Mouse (Mus musculus) adrenal gland, postnatal 25 days (tissue): ENCODE measurements around the gene Plin3. TPM values are rescaled to one million over a fixed set of nuclear protein-coding genes. Genes with fewer than 3 reads are reported as not detected.
A peak's percentile ranks its signal among the peaks of the same experiment; 100 is the strongest.

Experiments used
- DNase-seq: peaks from one replicate; pipeline ENCODE4 v3.0.0; 2021; ENCODE audit warnings: mixed read lengths
- microRNA-seq, 2 experiments: library from miRNA; unstranded; fragments of <30 nt; microRNA quantifications; one replicate each; pipeline ENCODE4 v1.2.0; 2021
- total RNA-seq: library from RNA; stranded (reverse); gene quantifications from 2 replicates; pipeline ENCODE4 v1.2.3, GENCODE M21; 2021

Gene Plin3
- total RNA-seq, 1 experiment from 2014 or later, result 102 TPM

DNA sequence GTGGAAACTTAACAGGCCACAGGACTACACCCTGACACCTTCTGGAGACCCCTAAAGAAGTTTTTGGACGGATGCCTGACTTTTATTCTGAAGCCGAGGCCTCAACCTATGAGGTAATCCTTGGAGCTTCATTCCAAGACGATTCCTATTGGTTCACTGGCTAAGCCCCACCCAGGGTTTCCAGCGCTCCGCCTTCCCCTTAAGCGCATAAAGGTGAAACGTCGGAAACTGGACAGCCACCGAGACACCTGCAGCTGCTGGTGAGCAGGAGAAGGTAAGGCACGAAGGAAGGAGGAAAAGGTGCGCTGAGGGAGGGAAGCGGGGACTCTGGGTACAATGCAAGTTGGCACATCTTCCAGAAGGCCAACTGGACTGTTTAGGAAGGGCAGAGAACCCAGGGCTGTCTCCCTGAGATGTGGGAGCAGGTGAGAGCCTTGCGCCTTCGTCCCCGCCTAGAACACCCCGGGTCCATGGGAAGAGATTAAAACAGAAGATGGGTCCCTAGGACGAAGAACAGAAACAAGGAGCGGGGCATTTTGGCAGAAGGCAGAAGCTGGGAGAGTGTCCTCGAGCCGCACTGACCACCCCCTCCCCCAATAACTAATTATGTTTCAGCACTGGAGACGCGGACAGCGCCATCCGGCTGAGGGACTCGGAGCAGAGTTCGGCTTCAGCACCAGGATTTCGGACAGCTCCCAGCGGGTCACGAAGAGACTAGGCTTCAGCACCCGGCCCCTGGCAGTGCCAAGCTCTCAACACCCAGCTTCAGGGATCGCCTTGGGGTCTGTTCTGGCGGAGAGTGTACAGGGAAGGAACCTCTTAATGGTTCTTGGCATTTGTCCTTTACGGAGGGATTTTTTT is 50.9 kb downstream of the Plin3 start:
- DNase-seq, result peak; percentile 92

DNA sequence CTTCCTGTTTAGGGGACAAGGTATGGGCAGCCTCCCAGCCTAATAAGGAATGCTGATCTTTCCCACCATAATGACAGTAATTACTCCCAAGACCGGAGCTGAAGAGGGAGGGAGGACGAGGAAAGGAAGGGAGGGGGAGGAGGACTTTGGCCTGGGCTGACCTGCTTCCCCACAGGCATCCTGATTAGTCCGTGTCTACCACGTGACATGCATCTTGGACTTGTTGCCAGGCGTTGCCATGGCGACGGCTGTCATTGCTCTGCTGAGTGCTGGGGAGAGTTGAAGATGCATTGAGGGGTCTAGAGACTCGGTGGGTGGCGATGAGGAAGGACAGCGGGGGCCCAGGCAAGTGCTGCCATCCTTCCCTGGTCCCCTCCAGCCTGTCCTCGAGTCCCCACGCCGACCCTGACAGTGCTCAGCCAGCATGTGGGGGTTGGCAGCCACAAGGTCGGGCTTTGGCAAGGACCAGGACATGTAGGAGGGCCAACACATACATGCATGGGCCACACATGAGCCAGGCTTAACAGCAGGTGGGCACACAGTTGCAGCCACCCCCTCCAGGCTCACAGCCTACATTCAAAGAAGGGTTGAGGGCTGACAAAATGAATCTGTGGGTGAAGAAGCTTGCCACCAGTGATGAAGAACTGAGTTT is 58.7 kb downstream of the Plin3 start:
- peak; percentile 57 for DNase-seq

DNA sequence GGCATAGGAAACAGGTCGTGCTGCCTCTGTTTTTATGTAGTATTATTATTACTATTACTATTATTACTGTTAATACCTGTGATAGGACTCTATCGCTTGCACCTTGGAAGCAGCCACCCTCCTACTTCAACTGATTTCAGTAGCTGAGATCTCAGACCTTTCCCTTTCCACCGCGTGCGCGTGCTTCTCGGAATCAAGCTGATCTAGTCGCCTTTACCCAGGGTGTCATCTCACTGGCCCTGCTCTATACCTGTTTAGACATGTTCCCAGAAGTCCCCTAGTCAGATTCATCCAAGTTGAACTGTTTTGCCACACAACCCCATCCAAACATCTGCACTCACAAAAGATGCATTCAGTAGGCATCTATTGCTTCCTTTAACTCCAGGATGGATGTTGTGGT is 59.3 kb downstream of the Plin3 start:
- no peak for DNase-seq

DNA sequence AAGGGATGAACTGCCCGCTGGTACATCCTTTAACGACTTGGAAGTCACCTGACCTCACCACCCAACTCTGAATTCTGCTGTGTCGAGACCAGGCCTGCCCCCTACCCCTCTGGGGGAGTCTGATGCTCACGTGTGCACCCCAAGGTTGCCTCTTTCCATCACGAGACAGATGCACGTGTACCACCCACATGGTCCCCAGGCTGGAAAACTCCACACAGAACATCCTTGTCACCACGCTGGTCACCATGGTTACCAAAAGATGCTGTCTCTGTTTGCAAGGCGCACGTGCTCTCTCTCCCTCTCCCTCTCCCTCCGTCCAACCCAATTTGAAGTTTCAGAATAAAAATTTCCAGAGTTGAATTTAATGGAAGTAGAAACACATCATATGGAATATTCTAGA is 62.7 kb downstream of the Plin3 start:
- DNase-seq, result no peak

Small RNAs within 50 kb of the gene (microRNA-seq; reads per million reads assigned to microRNA genes)
- gene Mir7b, result 6,596 to 7,440 reads per million in 2 experiments

Other genes with a start within 250 kb of the Plin3 start
- gene Ubxn6, start 217.8 kb downstream of the Plin3 start, total RNA-seq, result 81.2 and 96.8 TPM in 2 replicates
- gene Hdgfl2, start 213.2 kb downstream of the Plin3 start, total RNA-seq, result 72.5 and 83.1 TPM in 2 replicates
- gene Plin4, start 183.1 kb downstream of the Plin3 start, total RNA-seq, result 71.4 and 76.3 TPM in 2 replicates
- 55.3 and 57.4 TPM in 2 replicates for gene Plin5, start 175.3 kb downstream of the Plin3 start, total RNA-seq
- gene Lrg1, start 170.9 kb downstream of the Plin3 start, total RNA-seq, result 15.1 TPM in 2 replicates
- 6.9 and 10.4 TPM in 2 replicates for gene Sema6b, start 152.5 kb downstream of the Plin3 start, total RNA-seq
- gene Tnfaip8l1, start 130.4 kb downstream of the Plin3 start, total RNA-seq, result 6.2 and 7.7 TPM in 2 replicates
- gene Mydgf, start 109.0 kb downstream of the Plin3 start, total RNA-seq, result 60.4 TPM in 2 replicates
- gene Dpp9, start 74.0 kb downstream of the Plin3 start, total RNA-seq, result 40.4 and 41.3 TPM in 2 replicates
- gene Fem1a, start 36.1 kb downstream of the Plin3 start, total RNA-seq, result 30.0 and 32.0 TPM in 2 replicates
- gene Ticam1, start 16.1 kb downstream of the Plin3 start, total RNA-seq, result 25.1 and 28.8 TPM in 2 replicates
- gene Arrdc5, start 7.4 kb upstream of the Plin3 start, total RNA-seq, result not detected in 2 replicates
- gene Uhrf1, start 10.4 kb upstream of the Plin3 start, total RNA-seq, result 14.1 and 14.8 TPM in 2 replicates
- 38.1 and 52.4 TPM in 2 replicates for gene Kdm4b, start 33.2 kb upstream of the Plin3 start, total RNA-seq
- 165 and 222 TPM in 2 replicates for gene Ptprs, start 183.6 kb upstream of the Plin3 start, total RNA-seq
- not detected in 2 replicates for gene Znrf4, start 219.6 kb upstream of the Plin3 start, total RNA-seq